Mouse (Mus musculus): ENCODE results near the gene Gars.

DNA sequence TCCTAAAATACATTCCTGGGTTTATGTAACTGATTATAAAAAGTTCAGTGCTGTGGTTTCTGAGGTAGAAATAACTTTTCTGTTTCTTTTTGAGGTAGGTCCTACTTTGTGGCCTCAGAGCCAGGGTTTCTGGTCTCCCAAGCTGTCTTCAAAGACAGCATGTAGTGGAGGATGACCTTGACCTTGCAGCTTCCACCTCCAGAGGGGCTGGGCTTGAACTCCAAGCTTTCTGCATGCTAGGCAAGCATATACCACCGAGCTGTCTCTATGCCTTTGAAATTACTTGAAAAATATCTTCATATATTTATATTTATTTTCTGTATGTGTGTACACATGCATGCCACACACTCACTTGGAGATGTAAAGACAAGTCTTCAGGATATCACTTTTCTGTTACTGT lies 2.2 kb downstream of the Gars start:
- no peak for TF ChIP-seq POLR2A (IDR thresholded peaks at IDR 0.05; ENCODE audit: extremely low read depth, insufficient read depth, low read length)
- no peak for TF ChIP-seq CTCF (IDR thresholded peaks at IDR 0.05; ENCODE audit: extremely low read depth, insufficient read depth, low read length)

Data from cortical plate, adult 2 months (tissue).